Mouse (Mus musculus) 3134 (cell line): ENCODE results near the gene Dip2b.

Experiments used
- DNase-seq: peaks from one replicate; pipeline ENCODE4 v3.0.0-alpha.2; 2011; ENCODE audit warnings: low spot score; ENCODE audit not compliant: insufficient read length; ENCODE audit errors: extremely low read depth

Dip2b gene

GRCm38 (mm10) chr15:100167791-100168190 is 129.3 kb downstream of the Dip2b start:
- no peak for DNase-seq

- DNase-seq, result no peak
Measured at GRCm38 (mm10) chr15:100168191-100168606, 129.7 kb downstream of the Dip2b start.

GRCm38 (mm10) chr15:100175176-100175575 is 136.7 kb downstream of the Dip2b start:
- DNase-seq, result no peak

GRCm38 (mm10) chr15:100177167-100177566 is 138.7 kb downstream of the Dip2b start:
- no peak for DNase-seq

GRCm38 (mm10) chr15:100177575-100177974 is 139.1 kb downstream of the Dip2b start:
- no peak for DNase-seq

- no peak for DNase-seq
Measured at GRCm38 (mm10) chr15:100178487-100178886, 140.0 kb downstream of the Dip2b start.

GRCm38 (mm10) chr15:100179685-100180084 is 141.2 kb downstream of the Dip2b start:
- no peak for DNase-seq

GRCm38 (mm10) chr15:100180221-100180620 is 141.8 kb downstream of the Dip2b start:
- no peak for DNase-seq

GRCm38 (mm10) chr15:100181841-100182240 is 143.4 kb downstream of the Dip2b start:
- DNase-seq, result no peak

- no peak for DNase-seq
Measured at GRCm38 (mm10) chr15:100182526-100183280, 144.2 kb downstream of the Dip2b start.

GRCm38 (mm10) chr15:100183510-100183909 is 145.0 kb downstream of the Dip2b start:
- DNase-seq, result no peak

GRCm38 (mm10) chr15:100184821-100185496 is 146.5 kb downstream of the Dip2b start:
- DNase-seq, result no peak

- DNase-seq, result no peak
Measured at GRCm38 (mm10) chr15:100186234-100186633, 147.8 kb downstream of the Dip2b start.

- no peak for DNase-seq
Measured at GRCm38 (mm10) chr15:100186882-100187672, 148.6 kb downstream of the Dip2b start.

- DNase-seq, result no peak
Measured at GRCm38 (mm10) chr15:100188542-100188941, 150.1 kb downstream of the Dip2b start.

- no peak for DNase-seq
Measured at GRCm38 (mm10) chr15:100188962-100189404, 150.5 kb downstream of the Dip2b start.

- no peak for DNase-seq
Measured at GRCm38 (mm10) chr15:100190083-100190482, 151.6 kb downstream of the Dip2b start.

- no peak for DNase-seq
Measured at GRCm38 (mm10) chr15:100198983-100199745, 160.7 kb downstream of the Dip2b start.

- no peak for DNase-seq
Measured at GRCm38 (mm10) chr15:100199790-100200189, 161.3 kb downstream of the Dip2b start.

- DNase-seq, result no peak
Measured at GRCm38 (mm10) chr15:100201806-100202205, 163.3 kb downstream of the Dip2b start.
